Mouse (Mus musculus): ENCODE results near the gene Cntnap4. TPM values are rescaled to one million over a fixed set of nuclear protein-coding genes. Genes with fewer than 3 reads are reported as not detected.

Cntnap4 gene
- total and polyA plus RNA-seq, 3 experiments, result not detected

DNA sequence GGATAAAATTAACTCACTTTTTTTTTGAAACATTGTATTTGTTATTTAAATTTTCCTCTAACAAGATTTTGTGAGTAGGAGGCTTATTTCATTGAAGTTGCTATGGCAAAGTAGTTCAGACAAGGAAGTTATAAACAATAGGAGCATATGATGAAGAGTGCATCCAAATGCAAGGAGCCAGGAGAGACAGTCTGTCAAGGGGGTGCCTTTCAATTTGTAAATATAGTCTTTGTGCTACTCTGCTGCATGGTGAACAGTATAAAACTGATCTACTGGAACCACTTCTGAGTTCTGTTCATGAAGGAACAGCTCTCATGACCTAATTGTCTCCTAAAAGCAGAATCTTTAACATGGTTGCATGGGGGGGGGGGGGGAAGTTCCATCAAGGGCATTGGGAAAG, 352.3 kb downstream of the Cntnap4 start:
- Histone ChIP-seq H3K4me1 (ENCODE audit: control insufficient read depth in 1 of 2, insufficient read depth in 2 of 2, low read length in 2 of 2) (no peaks in the 10 kb centered on the region), H3K9ac (ENCODE audit: control insufficient read depth, low read depth, low read length, poor library complexity, severe bottlenecking) (no peak overlapping the region), H3K27me3 (ENCODE audit: control insufficient read depth in 1 of 2, insufficient read depth in 2 of 2, low read length in 2 of 2) (no peaks in the 10 kb centered on the region), H3K36me3 (ENCODE audit: control insufficient read depth in 1 of 2, insufficient read depth in 2 of 2, low read length in 2 of 2) (no peaks in the 10 kb centered on the region), H3K9me3 (replicated peaks; ENCODE audit: insufficient read depth, low read length) (no peaks in the 10 kb centered on the region), H3K27ac (ENCODE audit: control insufficient read depth, low read depth, low read length) (no peak overlapping the region), H3K4me3 (ENCODE audit: control insufficient read depth in 1 of 2, insufficient read depth in 1 of 2, low read depth in 2 of 2, low read length in 2 of 2) (no peak overlapping the region), H3K79me2 (ENCODE audit: control insufficient read depth, insufficient read depth, low read length, poor library complexity) (no peaks in the 10 kb centered on the region)
- DNase-seq (ENCODE audit: low read depth, low spot score), result no peak
- TF ChIP-seq ZMIZ1 (IDR thresholded peaks at IDR 0.05; ENCODE audit: low read depth, low read length), result no peak
- no peak for TF ChIP-seq USF2 (IDR thresholded peaks at IDR 0.05; ENCODE audit: borderline replicate concordance in 1 of 2, insufficient read depth in 1 of 2, low read depth in 1 of 2, low read length in 2 of 2)
- no peak for TF ChIP-seq KAT2A (conservative IDR thresholded peaks at IDR 0.05; ENCODE audit: low read depth, low read length)
- TF ChIP-seq MAX (IDR thresholded peaks at IDR 0.05; ENCODE audit: low read length), result no peak
- no peak for TF ChIP-seq UBTF (IDR thresholded peaks at IDR 0.05; ENCODE audit: borderline replicate concordance, insufficient read depth, low read depth, low read length)
- TF ChIP-seq NRF1 (IDR thresholded peaks at IDR 0.05; ENCODE audit: insufficient read depth, low read depth, low read length, poor library complexity, severe bottlenecking), result no peak
- no peak for TF ChIP-seq SIN3A (IDR thresholded peaks at IDR 0.05; ENCODE audit: low read length)
- no peak for TF ChIP-seq GABPA (IDR thresholded peaks at IDR 0.05; ENCODE audit: low read depth, low read length)
- TF ChIP-seq ZNF384 (IDR thresholded peaks at IDR 0.05; ENCODE audit: low read depth, low read length), result no peak
- TF ChIP-seq E2F4 (IDR thresholded peaks at IDR 0.05; ENCODE audit: borderline replicate concordance, low read depth, low read length), result no peak
- no peak for TF ChIP-seq NELFE (IDR thresholded peaks at IDR 0.05; ENCODE audit: low read depth, low read length)
- no peak for TF ChIP-seq MYB (IDR thresholded peaks at IDR 0.05; ENCODE audit: low read depth, low read length)
- TF ChIP-seq CTCF (IDR thresholded peaks at IDR 0.05 in 2 of 3, conservative IDR thresholded peaks at IDR 0.05 in 1 of 3; ENCODE audit: control insufficient read depth in 1 of 3, insufficient read depth in 1 of 3, low read depth in 2 of 3, low read length in 3 of 3, poor library complexity in 1 of 3, severe bottlenecking in 1 of 3), result no peak
- TF ChIP-seq JUND (IDR thresholded peaks at IDR 0.05; ENCODE audit: low read depth, low read length), result no peak
- TF ChIP-seq BHLHE40 (IDR thresholded peaks at IDR 0.05; ENCODE audit: borderline replicate concordance, low read depth, low read length), result no peak
- no peak for TF ChIP-seq ZKSCAN1 (IDR thresholded peaks at IDR 0.05; ENCODE audit: low read depth, low read length)
- TF ChIP-seq ZC3H11A (IDR thresholded peaks at IDR 0.05; ENCODE audit: low read depth, low read length), result no peak
- no peak for TF ChIP-seq SMC3 (IDR thresholded peaks at IDR 0.05; ENCODE audit: low read depth, low read length)

GRCm38 (mm10) chr8:112922789-112923188, 352.9 kb downstream of the Cntnap4 start:
- no peaks in the 10 kb centered on the region for H3K4me1 ChIP-seq (ENCODE audit: control insufficient read depth in 1 of 2, insufficient read depth in 2 of 2, low read length in 2 of 2)
- TF ChIP-seq USF2 (IDR thresholded peaks at IDR 0.05; ENCODE audit: borderline replicate concordance in 1 of 2, insufficient read depth in 1 of 2, low read depth in 1 of 2, low read length in 2 of 2) (no peak), UBTF (IDR thresholded peaks at IDR 0.05; ENCODE audit: borderline replicate concordance, insufficient read depth, low read depth, low read length) (no peak), KAT2A (conservative IDR thresholded peaks at IDR 0.05; ENCODE audit: low read depth, low read length) (no peak), GABPA (IDR thresholded peaks at IDR 0.05; ENCODE audit: low read depth, low read length) (no peak), HCFC1 (IDR thresholded peaks at IDR 0.05; ENCODE audit: low read depth, low read length) (no peak), TAL1 (IDR thresholded peaks at IDR 0.05; ENCODE audit: low read length) (no peak), ELF1 (IDR thresholded peaks at IDR 0.05; ENCODE audit: low read depth, low read length) (no peak), MYB (IDR thresholded peaks at IDR 0.05; ENCODE audit: low read depth, low read length) (no peak), SMC3 (IDR thresholded peaks at IDR 0.05; ENCODE audit: low read depth, low read length) (no peak), RAD21 (IDR thresholded peaks at IDR 0.05; ENCODE audit: low read depth, low read length) (no peak), TBP (IDR thresholded peaks at IDR 0.05; ENCODE audit: low read depth, low read length) (no peak), SIN3A (IDR thresholded peaks at IDR 0.05; ENCODE audit: low read length) (no peak), MYC (IDR thresholded peaks at IDR 0.05; ENCODE audit: low read depth, low read length) (no peak), POLR2AphosphoS5 (IDR thresholded peaks at IDR 0.05; ENCODE audit: borderline replicate concordance, low read depth, low read length) (no peak), NRF1 (IDR thresholded peaks at IDR 0.05; ENCODE audit: insufficient read depth, low read depth, low read length, poor library complexity, severe bottlenecking) (no peak)
- H3K4me3 ChIP-seq (ENCODE audit: control insufficient read depth in 1 of 2, insufficient read depth in 1 of 2, low read depth in 2 of 2, low read length in 2 of 2), result no peak overlapping the region
- no peaks in the 10 kb centered on the region for H3K9me3 ChIP-seq (replicated peaks; ENCODE audit: insufficient read depth, low read length)
- H3K9ac ChIP-seq (ENCODE audit: control insufficient read depth, low read depth, low read length, poor library complexity, severe bottlenecking), result no peak overlapping the region
- DNase-seq (ENCODE audit: low read depth, low spot score), result no peak
- no peaks in the 10 kb centered on the region for H3K36me3 ChIP-seq (ENCODE audit: control insufficient read depth in 1 of 2, insufficient read depth in 2 of 2, low read length in 2 of 2)
- H3K79me2 ChIP-seq (ENCODE audit: control insufficient read depth, insufficient read depth, low read length, poor library complexity), result no peaks in the 10 kb centered on the region
- no peak overlapping the region for H3K27ac ChIP-seq (ENCODE audit: control insufficient read depth, low read depth, low read length)
- no peaks in the 10 kb centered on the region for H3K27me3 ChIP-seq (ENCODE audit: control insufficient read depth in 1 of 2, insufficient read depth in 2 of 2, low read length in 2 of 2)
